Mouse (Mus musculus) cerebellum, adult 2 months (tissue): ENCODE measurements around the gene Sowahb.

Experiments used
- CTCF ChIP-seq: fragments of 200-500 bp; IDR thresholded peaks from 2 replicates; pipeline ENCODE4 v1.5.1; 2011; ENCODE audit warnings: low read depth, mild to moderate bottlenecking, control low read depth, low read length, moderate library complexity, borderline replicate concordance; ENCODE audit not compliant: insufficient read depth
- POLR2A ChIP-seq: fragments of 200-500 bp; IDR thresholded peaks from 2 replicates; pipeline ENCODE4 v1.6.1; 2011; ENCODE audit warnings: low read length, control low read depth, borderline replicate concordance; ENCODE audit not compliant: insufficient read depth

GRCm38 (mm10) chr5:93093638-93094527 is 49.1 kb upstream of the Sowahb start:
- TF ChIP-seq POLR2A (no peak), CTCF (no peak)
